Comparison of ENCODE assay signal across 17 mouse cellular contexts in the genomic region with DNA sequence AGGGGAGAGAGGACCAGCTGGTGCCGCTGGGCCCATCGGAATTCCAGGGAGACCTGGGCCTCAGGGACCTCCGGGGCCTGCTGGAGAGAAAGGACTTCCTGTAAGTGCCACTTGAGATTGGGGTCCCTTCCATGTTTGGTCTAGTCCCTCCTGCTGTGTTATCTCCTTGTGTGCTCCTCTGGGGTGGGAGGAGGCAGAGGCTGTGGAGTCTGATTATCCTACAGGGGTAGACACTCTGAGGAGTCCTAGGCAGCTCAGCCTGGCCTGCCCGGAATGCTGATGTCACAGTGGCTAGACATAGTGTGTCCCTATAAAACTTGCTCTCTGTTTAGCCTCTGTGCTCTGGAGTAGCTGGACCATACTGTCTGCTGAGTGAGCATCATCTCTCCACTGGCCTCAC.
DNase-seq lines count a peak whose midpoint lies in the region; ATAC-seq and TF ChIP-seq lines count a peak whose summit lies in the region.
"Had no signal": no experiment of that assay in that cellular context is flagged by ENCODE, and none has a peak within 500 bp of the region (broad histone marks: within the 10 kb centered on the region; RNA-seq: fewer than 3 reads in every experiment).

No protein-coding gene starts in this region.

- peaks cover 19% of the 10 kb centered on the region for H3K4me1 ChIP-seq in heart, embryonic 11.5 days (ENCODE audit: control insufficient read depth, insufficient read depth, low read length)
- peaks cover 73% of the 10 kb centered on the region for H3K4me1 ChIP-seq in G1E (ENCODE audit: insufficient read depth, low read depth, low read length)
- H3K4me1 ChIP-seq in liver, embryonic 16.5 days (ENCODE audit: control insufficient read depth, low read depth, low read length), result peaks cover 36% of the 10 kb centered on the region

- H3K36me3 ChIP-seq in heart, embryonic 11.5 days (ENCODE audit: control insufficient read depth, insufficient read depth, low read length), result 0 out of 2 replicates have a peak, but pooled peaks cover 4% of the 10 kb centered on the region
- H3K36me3 ChIP-seq in G1E (replicated peaks), result no peaks in the 10 kb centered on the region
- no peaks in the 10 kb centered on the region for H3K36me3 ChIP-seq in liver, embryonic 16.5 days (ENCODE audit: control insufficient read depth, insufficient read depth)
- H3K36me3 ChIP-seq: forebrain, embryonic 15.5 days had no signal

- no peaks in the 10 kb centered on the region for H3K9me3 ChIP-seq in heart, embryonic 11.5 days (replicated peaks; ENCODE audit: control insufficient read depth, low read length)
- H3K9me3 ChIP-seq in G1E (replicated peaks), result no peaks in the 10 kb centered on the region
- no peaks in the 10 kb centered on the region for H3K9me3 ChIP-seq in liver, embryonic 16.5 days (replicated peaks; ENCODE audit: control insufficient read depth, low read length)
- H3K9me3 ChIP-seq: forebrain, embryonic 15.5 days; heart, embryonic 15.5 days; lung, embryonic 15.5 days had no signal

- TF ChIP-seq CTCF in G1E (IDR thresholded peaks at IDR 0.05; ENCODE audit: low read depth, low read length), result no peak

- H3K4me3 ChIP-seq in heart, embryonic 11.5 days (ENCODE audit: low read depth, low read length), result no peak overlapping the region
- H3K4me3 ChIP-seq in G1E (ENCODE audit: low read depth, low read length), result no peak overlapping the region; the same call in 1 of the 2 replicates
- no peak overlapping the region for H3K4me3 ChIP-seq in liver, embryonic 16.5 days (ENCODE audit: low read depth, low read length)
- H3K4me3 ChIP-seq: forebrain, embryonic 15.5 days; heart, embryonic 15.5 days; lung, embryonic 15.5 days had no signal

- no peak overlapping the region for H3K4me2 ChIP-seq in heart, embryonic 11.5 days
- H3K4me2 ChIP-seq in liver, embryonic 16.5 days (ENCODE audit: low read depth, low read length), result peak overlapping the region; percentile 49
- H3K4me2 ChIP-seq: forebrain, embryonic 15.5 days; heart, embryonic 15.5 days; lung, embryonic 15.5 days; midbrain, embryonic 11.5 days had no signal

- no peak overlapping the region for H3K27ac ChIP-seq in heart, embryonic 11.5 days (ENCODE audit: low read depth, low read length)
- H3K27ac ChIP-seq in liver, embryonic 16.5 days (ENCODE audit: low read length), result peak overlapping the region; percentile 83
- H3K27ac ChIP-seq: forebrain, embryonic 15.5 days; heart, embryonic 15.5 days; lung, embryonic 15.5 days had no signal

- WGBS in heart, embryonic 11.5 days (ENCODE audit: insufficient replicate concordance), result 50% methylated on average over 4 of the region's 4 CpGs
- 27% methylated on average over 4 of the region's 4 CpGs for WGBS in liver, embryonic 16.5 days (ENCODE audit: insufficient replicate concordance)

- H3K9ac ChIP-seq in heart, embryonic 11.5 days (ENCODE audit: low read depth, low read length), result no peak overlapping the region
- H3K9ac ChIP-seq in liver, embryonic 16.5 days (ENCODE audit: low read depth, low read length), result peak overlapping the region; percentile 60
- H3K9ac ChIP-seq: forebrain, embryonic 15.5 days; heart, embryonic 15.5 days; lung, embryonic 15.5 days had no signal

- peak; percentile 85 for ATAC-seq in heart, embryonic 11.5 days (replicated peaks; ENCODE audit: insufficient number of reproducible peaks, low FRiP score, low TSS enrichment)
- peak; percentile 22; the same call in 1 of the 2 replicates for ATAC-seq in G1E (ENCODE audit: extremely low read depth, insufficient number of reproducible peaks, low FRiP score, poor library complexity, severe bottlenecking)
- peak; percentile 82 for ATAC-seq in erythroid progenitor cell, adult 5-6 weeks (replicated peaks; ENCODE audit: low FRiP score, poor library complexity, severe bottlenecking)
- peak; percentile 98 for ATAC-seq in liver, embryonic 16.5 days (ENCODE audit: low read depth)
- no peak for ATAC-seq in activated CD4-positive, CD25-positive, alpha-beta regulatory T cell, adult 4 months
- ATAC-seq: forebrain, embryonic 15.5 days; hindbrain, embryonic 16.5 days had no signal

- DNase-seq in heart, adult 9 months (ENCODE audit: low spot score in 2 of 2), result no peak
- DNase-seq in G1E (ENCODE audit: low spot score), result no peak
- DNase-seq in adrenal gland, adult 8-10 months, result no peak
- no peak for DNase-seq in retina, embryonic 14.5 days (ENCODE audit: low spot score)
- DNase-seq: adrenal gland, postnatal 25 days; kidney, adult 9 months; right cerebral cortex, postnatal 14 days; thymus, postnatal 4 days had no signal

- H3K27me3 ChIP-seq in heart, embryonic 11.5 days (ENCODE audit: control insufficient read depth, insufficient read depth, low read length), result no peaks in the 10 kb centered on the region
- no peaks in the 10 kb centered on the region for H3K27me3 ChIP-seq in G1E (ENCODE audit: insufficient read depth, low read length)
- H3K27me3 ChIP-seq in liver, embryonic 16.5 days (ENCODE audit: control insufficient read depth, insufficient read depth, low read depth, low read length), result no peaks in the 10 kb centered on the region
- H3K27me3 ChIP-seq: forebrain, embryonic 15.5 days; heart, embryonic 15.5 days; lung, embryonic 15.5 days had no signal
